Mouse (Mus musculus) liver, embryonic 16.5 days (tissue): ENCODE data around the gene Tgfbrap1. TPM values are rescaled to one million over a fixed set of nuclear protein-coding genes. Genes with fewer than 3 reads are reported as not detected.

ENCODE experiments used
- ATAC-seq: fragments of 200-750 bp; cut with Nextera tagmentation; 2 replicates; pipeline ENCODE4 v1.8.0; 2017; ENCODE audit warnings: low read depth, mild to moderate bottlenecking, moderate number of reproducible peaks, moderate library complexity
- H3K27ac ChIP-seq: fragments of 300-500 bp; sonication (generic); 2 replicates; pipeline ENCODE4 v1.5.1; 2014; ENCODE audit warnings: mild to moderate bottlenecking, low read length
- H3K27me3 ChIP-seq: fragments of 300-500 bp; sonication (generic); 2 replicates; pipeline ENCODE4 v1.6.1; 2014; ENCODE audit warnings: low read depth, low read length, mixed read lengths; ENCODE audit not compliant: control insufficient read depth, insufficient read depth
- H3K36me3 ChIP-seq: fragments of 300-500 bp; sonication (generic); 2 replicates; pipeline ENCODE4 v1.6.1; 2014; ENCODE audit warnings: mild to moderate bottlenecking; ENCODE audit not compliant: control insufficient read depth, insufficient read depth
- H3K4me1 ChIP-seq: fragments of 300-500 bp; sonication (generic); 2 replicates; pipeline ENCODE4 v1.6.1; 2014; ENCODE audit warnings: low read depth, low read length, mixed read lengths; ENCODE audit not compliant: control insufficient read depth
- H3K4me2 ChIP-seq: fragments of 300-500 bp; sonication (generic); 2 replicates; pipeline ENCODE4 v1.6.1; 2014; ENCODE audit warnings: low read depth, low read length, mixed read lengths
- H3K4me3 ChIP-seq: fragments of 300-500 bp; sonication (generic); 2 replicates; pipeline ENCODE4 v1.5.1; 2014; ENCODE audit warnings: low read depth, mild to moderate bottlenecking, low read length
- H3K9ac ChIP-seq: fragments of 300-500 bp; sonication (generic); 2 replicates; pipeline ENCODE4 v1.6.1; 2014; ENCODE audit warnings: low read depth, low read length
- H3K9me3 ChIP-seq: fragments of 300-500 bp; sonication (generic); replicated peaks from 2 replicates; pipeline ENCODE4 v1.6.1; 2016; ENCODE audit warnings: low read length; ENCODE audit not compliant: control insufficient read depth
- WGBS: fragments of 180-500 bp; shearing (Covaris S2); extraction: QIAGEN DNeasy Blood & Tissue Kit; methylation state at CpG from one replicate; pipeline ENCODE4 v1.1.7; 2014; ENCODE audit not compliant: insufficient replicate concordance; 5-methylcytosine and 5-hydroxymethylcytosine counted together
- polyA plus RNA-seq: library from polyadenylated mRNA; unstranded; fragments of >200 nt; fragmentation: Nextera tagmentation; extraction: Ambion mirVana; gene quantifications from 2 replicates; pipeline ENCODE4 v1.2.1, GENCODE M21; 2015

The Tgfbrap1 gene
- polyA plus RNA-seq, 1 experiment from 2014 or later: 3.2 TPM

GRCm38 (mm10) chr1:43091306-43092055 lies 7.0 kb downstream of the Tgfbrap1 start:
- H3K27ac ChIP-seq: peak overlapping the region; percentile 67
- ATAC-seq: no peak; the same call in 1 of the 2 replicates

GRCm38 (mm10) chr1:43090418-43090817 lies 8.0 kb downstream of the Tgfbrap1 start:
- H3K9me3 ChIP-seq: no peaks in the 10 kb centered on the region
- H3K27ac ChIP-seq: no peak overlapping the region
- H3K9ac ChIP-seq: no peak overlapping the region
- H3K4me1 ChIP-seq: peaks cover 16% of the 10 kb centered on the region
- no peak for ATAC-seq
- WGBS: 75% methylated on average over 1 of the region's 1 CpGs
- H3K27me3 ChIP-seq: no peaks in the 10 kb centered on the region
- no peak overlapping the region for H3K4me2 ChIP-seq
- no peak overlapping the region for H3K4me3 ChIP-seq
- H3K36me3 ChIP-seq: no peaks in the 10 kb centered on the region

More at GRCm38 (mm10) chr1:43091306-43092055, 7.0 kb downstream of the Tgfbrap1 start:
- Histone ChIP-seq H3K4me2 (peak overlapping the region; percentile 91), H3K27me3 (no peaks in the 10 kb centered on the region), H3K36me3 (no peaks in the 10 kb centered on the region), H3K9me3 (no peaks in the 10 kb centered on the region), H3K4me1 (peaks cover 16% of the 10 kb centered on the region), H3K9ac (peak overlapping the region; percentile 89), H3K4me3 (peak overlapping the region; percentile 83)
- WGBS: 22% methylated on average over 13 of the region's 13 CpGs

- no peak overlapping the region for H3K27ac ChIP-seq
- no peak overlapping the region for H3K9ac ChIP-seq
- no peaks in the 10 kb centered on the region for H3K27me3 ChIP-seq
- H3K4me3 ChIP-seq: no peak overlapping the region
- WGBS: 58% methylated on average over 5 of the region's 5 CpGs
- H3K9me3 ChIP-seq: no peaks in the 10 kb centered on the region
- H3K4me1 ChIP-seq: no peaks in the 10 kb centered on the region
- ATAC-seq: no peak
- H3K4me2 ChIP-seq: no peak overlapping the region
- H3K36me3 ChIP-seq: no peaks in the 10 kb centered on the region
These were observed 15.5 kb downstream of the Tgfbrap1 start for GRCm38 (mm10) chr1:43082946-43083345.

GRCm38 (mm10) chr1:43078124-43078523 lies 20.3 kb downstream of the Tgfbrap1 start:
- WGBS: 20% methylated on average over 2 of the region's 2 CpGs
- Histone ChIP-seq H3K4me1 (no peaks in the 10 kb centered on the region), H3K9me3 (no peaks in the 10 kb centered on the region), H3K27me3 (no peaks in the 10 kb centered on the region), H3K4me2 (no peak overlapping the region), H3K27ac (no peak overlapping the region), H3K9ac (no peak overlapping the region), H3K36me3 (no peaks in the 10 kb centered on the region; the same call in 1 of the 2 replicates), H3K4me3 (no peak overlapping the region)
- no peak for ATAC-seq

GRCm38 (mm10) chr1:43074791-43075190 lies 23.6 kb downstream of the Tgfbrap1 start:
- Histone ChIP-seq H3K4me2 (no peak overlapping the region), H3K4me3 (no peak overlapping the region), H3K4me1 (no peaks in the 10 kb centered on the region), H3K27me3 (no peaks in the 10 kb centered on the region), H3K36me3 (no peaks in the 10 kb centered on the region; the same call in 1 of the 2 replicates), H3K9ac (no peak overlapping the region), H3K27ac (no peak overlapping the region), H3K9me3 (no peaks in the 10 kb centered on the region)
- no peak for ATAC-seq
- WGBS: 86% methylated on average over 2 of the region's 2 CpGs

GRCm38 (mm10) chr1:43072561-43072960 lies 25.9 kb downstream of the Tgfbrap1 start:
- Histone ChIP-seq H3K4me2 (no peak overlapping the region), H3K36me3 (no peaks in the 10 kb centered on the region; the same call in 1 of the 2 replicates), H3K27me3 (no peaks in the 10 kb centered on the region), H3K9me3 (no peaks in the 10 kb centered on the region), H3K9ac (no peak overlapping the region), H3K4me1 (no peaks in the 10 kb centered on the region), H3K4me3 (no peak overlapping the region), H3K27ac (no peak overlapping the region)
- 70% methylated on average over 1 of the region's 1 CpGs for WGBS
- ATAC-seq: no peak

- Histone ChIP-seq H3K9me3 (no peaks in the 10 kb centered on the region), H3K9ac (no peak overlapping the region), H3K27me3 (no peaks in the 10 kb centered on the region), H3K4me1 (no peaks in the 10 kb centered on the region), H3K4me2 (no peak overlapping the region), H3K36me3 (no peaks in the 10 kb centered on the region; the same call in none of the 2 replicates), H3K4me3 (no peak overlapping the region), H3K27ac (no peak overlapping the region)
- no peak for ATAC-seq
- WGBS: 82% methylated on average over 8 of the region's 8 CpGs
These were observed 26.4 kb downstream of the Tgfbrap1 start for GRCm38 (mm10) chr1:43072028-43072427.

- peaks cover 4% of the 10 kb centered on the region for H3K36me3 ChIP-seq
- H3K27ac ChIP-seq: no peak overlapping the region
- no peak overlapping the region for H3K4me2 ChIP-seq
- no peaks in the 10 kb centered on the region for H3K9me3 ChIP-seq
- WGBS: 32% methylated on average over 5 of the region's 5 CpGs
- no peak overlapping the region for H3K9ac ChIP-seq
- H3K27me3 ChIP-seq: no peaks in the 10 kb centered on the region
- no peak for ATAC-seq
- H3K4me1 ChIP-seq: no peaks in the 10 kb centered on the region
- H3K4me3 ChIP-seq: no peak overlapping the region
These were observed 27.7 kb downstream of the Tgfbrap1 start for GRCm38 (mm10) chr1:43070726-43071125.

GRCm38 (mm10) chr1:43067551-43067950 lies 30.9 kb downstream of the Tgfbrap1 start:
- H3K36me3 ChIP-seq: peaks cover 4% of the 10 kb centered on the region; the same call in 1 of the 2 replicates
- no peak overlapping the region for H3K9ac ChIP-seq
- H3K27ac ChIP-seq: no peak overlapping the region
- no peak overlapping the region for H3K4me3 ChIP-seq
- H3K27me3 ChIP-seq: no peaks in the 10 kb centered on the region
- H3K4me2 ChIP-seq: no peak overlapping the region
- ATAC-seq: no peak
- 71% methylated on average over 7 of the region's 7 CpGs for WGBS
- H3K4me1 ChIP-seq: no peaks in the 10 kb centered on the region
- H3K9me3 ChIP-seq: no peaks in the 10 kb centered on the region
